Mouse (Mus musculus): ENCODE results near the gene Ell3. TPM values are rescaled to one million over a fixed set of nuclear protein-coding genes. Genes with fewer than 3 reads are reported as not detected.
A peak's percentile ranks its signal among the peaks of the same experiment; 100 is the strongest.

Gene Ell3
- polyA plus RNA-seq, 1 experiment from 2014 or later = 1.00 TPM

- no peak for ATAC-seq (replicated peaks; ENCODE audit: insufficient number of reproducible peaks, insufficient read depth, low FRiP score, low read depth)
- Histone ChIP-seq H3K9ac (no peak overlapping the region), H3K36me3 (peaks cover under 1% of the 10 kb centered on the region), H3K9me3 (replicated peaks) (no peaks in the 10 kb centered on the region), H3K4me1 (replicated peaks) (peaks cover 33% of the 10 kb centered on the region), H3K27me3 (0 out of 2 replicates have a peak, but pooled peaks cover under 1% of the 10 kb centered on the region), H3K27ac (no peak overlapping the region), H3K4me3 (no peak overlapping the region), H3K4me2 (no peak overlapping the region)
- 75% methylated on average over 4 of the region's 4 CpGs for WGBS
Observed at GRCm38 (mm10) chr2:121446506-121446905, 2.4 kb upstream of the Ell3 start.

DNA sequence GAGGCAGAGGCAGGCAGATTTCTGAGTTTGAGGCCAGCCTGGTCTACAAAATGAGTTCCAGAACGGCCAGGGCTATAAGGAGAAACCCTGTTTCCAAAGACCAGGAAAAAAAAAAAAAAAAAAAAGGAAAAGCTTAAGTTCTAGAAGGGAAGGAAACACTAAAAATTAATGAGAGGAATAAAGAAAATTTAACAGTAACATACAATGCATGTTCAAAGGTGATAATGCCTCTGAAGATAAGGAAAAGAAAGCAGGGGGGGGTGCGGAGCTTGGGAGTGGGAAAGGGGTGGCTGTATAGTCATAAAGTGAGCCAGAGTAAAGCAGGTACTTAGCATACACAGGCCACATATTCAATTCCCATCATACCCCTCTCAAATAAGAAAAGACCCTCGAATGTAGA is 1.0 kb upstream of the Ell3 start:
- no peak for ATAC-seq (replicated peaks; ENCODE audit: insufficient number of reproducible peaks, insufficient read depth, low FRiP score, low read depth)
- no peaks in the 10 kb centered on the region for H3K9me3 ChIP-seq (replicated peaks)
- no peak overlapping the region for H3K4me2 ChIP-seq
- H3K4me3 ChIP-seq = no peak overlapping the region
- no peaks in the 10 kb centered on the region for H3K36me3 ChIP-seq
- H3K4me1 ChIP-seq (replicated peaks) = peaks cover 21% of the 10 kb centered on the region
- H3K27me3 ChIP-seq = 0 out of 2 replicates have a peak, but pooled peaks cover 4% of the 10 kb centered on the region
- H3K9ac ChIP-seq = no peak overlapping the region
- WGBS = 82% methylated on average over 3 of the region's 3 CpGs
- no peak overlapping the region for H3K27ac ChIP-seq

GRCm38 (mm10) chr2:121443068-121443349 is 1.1 kb downstream of the Ell3 start:
- no peaks in the 10 kb centered on the region for H3K9me3 ChIP-seq (replicated peaks)
- no peak for ATAC-seq (replicated peaks; ENCODE audit: insufficient number of reproducible peaks, insufficient read depth, low FRiP score, low read depth)
- H3K36me3 ChIP-seq = peaks cover 14% of the 10 kb centered on the region
- peak overlapping the region; percentile 57 for H3K9ac ChIP-seq
- 12% methylated on average over 8 of the region's 8 CpGs for WGBS
- 0 out of 2 replicates have a peak, but pooled peaks cover 4% of the 10 kb centered on the region for H3K27me3 ChIP-seq
- no peak overlapping the region for H3K27ac ChIP-seq
- peaks cover 20% of the 10 kb centered on the region for H3K4me1 ChIP-seq (replicated peaks)
- peak overlapping the region; percentile 87 for H3K4me2 ChIP-seq
- peak overlapping the region; percentile 53 for H3K4me3 ChIP-seq

- 0 out of 2 replicates have a peak, but pooled peaks cover 4% of the 10 kb centered on the region for H3K27me3 ChIP-seq
- no peak overlapping the region for H3K27ac ChIP-seq
- peak overlapping the region; percentile 53 for H3K4me3 ChIP-seq
- H3K36me3 ChIP-seq = peaks cover 20% of the 10 kb centered on the region
- no peaks in the 10 kb centered on the region for H3K9me3 ChIP-seq (replicated peaks)
- H3K4me2 ChIP-seq = peak overlapping the region; percentile 87
- H3K4me1 ChIP-seq (replicated peaks) = peaks cover 16% of the 10 kb centered on the region
- H3K9ac ChIP-seq = peak overlapping the region; percentile 57
- peak; percentile 71 for ATAC-seq (replicated peaks; ENCODE audit: insufficient number of reproducible peaks, insufficient read depth, low FRiP score, low read depth)
- 2% methylated on average over 29 of the region's 30 CpGs for WGBS
Observed at GRCm38 (mm10) chr2:121442259-121443067, 1.6 kb downstream of the Ell3 start.

DNA sequence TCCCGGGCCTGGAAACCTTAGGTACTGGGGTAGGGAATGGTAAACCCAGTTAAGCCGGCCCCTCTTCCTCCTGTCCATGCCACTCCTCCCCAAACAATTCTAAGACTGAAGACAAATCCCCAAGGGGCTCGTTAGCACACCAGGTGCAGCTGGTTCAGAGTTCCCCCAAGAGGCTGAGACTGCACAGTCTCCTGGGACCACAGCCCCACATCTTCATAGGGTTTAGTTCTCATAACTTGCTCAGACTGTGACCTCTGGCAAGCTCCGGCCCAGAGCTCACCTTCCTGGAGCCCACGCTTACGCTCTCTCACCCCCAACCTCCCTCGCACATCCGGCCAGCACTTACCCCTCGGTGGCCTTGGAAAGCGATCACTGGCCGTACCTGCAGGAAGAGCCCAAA is 2.3 kb downstream of the Ell3 start:
- no peak for ATAC-seq (replicated peaks; ENCODE audit: insufficient number of reproducible peaks, insufficient read depth, low FRiP score, low read depth)
- WGBS = 6% methylated on average over 11 of the region's 11 CpGs
- peak overlapping the region; percentile 87 for H3K4me2 ChIP-seq

DNA sequence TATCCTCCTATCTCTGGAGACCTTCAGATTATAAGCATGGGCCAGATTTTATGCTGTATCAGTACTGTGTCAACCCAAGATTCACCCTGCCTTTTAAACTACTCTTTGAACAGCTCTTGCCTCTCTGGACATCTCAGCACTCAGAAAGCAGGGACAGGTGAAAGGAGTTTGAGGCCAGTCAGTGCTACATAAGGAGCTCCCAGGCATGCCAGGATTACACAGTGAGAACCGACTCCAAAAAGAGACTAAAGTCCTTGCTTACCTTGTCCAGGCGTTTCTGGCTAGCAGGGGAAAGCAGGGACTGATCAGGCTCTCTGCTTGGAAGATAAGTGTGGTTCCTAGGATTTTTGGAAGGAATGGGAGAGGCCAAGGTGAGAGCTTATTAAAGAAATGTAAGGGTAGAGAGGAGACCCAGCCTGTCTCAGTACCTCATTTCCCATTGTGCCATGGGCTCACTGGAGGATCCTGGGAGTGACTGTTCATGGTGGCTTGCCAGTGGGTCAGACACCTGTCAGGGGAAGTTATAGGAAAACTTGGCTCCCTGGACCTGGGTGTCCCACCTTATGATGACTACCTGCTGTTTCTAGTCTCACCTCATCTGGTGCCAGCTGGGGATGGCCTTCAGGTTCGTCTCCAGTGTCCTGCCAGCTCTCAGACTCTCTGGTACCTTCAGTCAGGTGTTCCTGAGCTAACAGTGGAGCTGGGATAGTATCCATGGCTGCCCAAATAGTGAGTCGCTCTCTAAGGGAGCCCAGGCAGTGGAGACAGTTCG is 3.1 kb downstream of the Ell3 start:
- no peak overlapping the region for H3K27ac ChIP-seq
- H3K4me2 ChIP-seq = 0 out of 2 replicates have a peak overlapping the region, but pooled peaks have one; percentile 87
- H3K9ac ChIP-seq = no peak overlapping the region
- no peak for ATAC-seq (replicated peaks; ENCODE audit: insufficient number of reproducible peaks, insufficient read depth, low FRiP score, low read depth)
- H3K4me1 ChIP-seq (replicated peaks) = peaks cover 16% of the 10 kb centered on the region
- H3K36me3 ChIP-seq = peaks cover 33% of the 10 kb centered on the region
- no peaks in the 10 kb centered on the region for H3K9me3 ChIP-seq (replicated peaks)
- 0 out of 2 replicates have a peak, but pooled peaks cover 4% of the 10 kb centered on the region for H3K27me3 ChIP-seq
- whole genome bisulfite sequencing = 50% methylated on average over 5 of the region's 5 CpGs
- no peak overlapping the region for H3K4me3 ChIP-seq

More for the DNA sequence above, 2.3 kb downstream of the Ell3 start:
- Histone ChIP-seq H3K4me3 (peak overlapping the region; percentile 53), H3K9me3 (replicated peaks) (no peaks in the 10 kb centered on the region), H3K27me3 (0 out of 2 replicates have a peak, but pooled peaks cover 4% of the 10 kb centered on the region), H3K4me1 (replicated peaks) (peaks cover 16% of the 10 kb centered on the region), H3K9ac (peak overlapping the region; percentile 57), H3K36me3 (peaks cover 26% of the 10 kb centered on the region), H3K27ac (no peak overlapping the region)

DNA sequence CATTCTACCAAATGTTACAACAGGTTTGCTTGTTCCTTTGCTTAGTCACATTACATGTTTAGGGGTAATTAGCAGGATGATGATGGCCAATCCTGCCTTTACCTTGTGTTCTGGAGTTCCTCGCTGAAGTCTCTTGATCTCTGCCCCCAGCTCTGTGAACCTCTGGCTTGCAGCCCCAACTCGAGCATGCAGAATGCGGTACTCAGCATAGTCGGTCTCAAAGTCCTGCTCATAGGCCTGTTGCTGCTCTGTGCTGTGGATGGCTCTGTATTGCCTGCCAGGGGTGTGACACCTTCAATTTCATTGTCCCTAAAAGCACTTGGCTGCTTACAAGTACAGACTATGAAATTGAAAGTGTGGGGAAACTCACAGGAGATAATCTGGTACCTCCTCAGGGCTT is 4.3 kb downstream of the Ell3 start:
- H3K27ac ChIP-seq = no peak overlapping the region
- no peak overlapping the region for H3K9ac ChIP-seq
- H3K27me3 ChIP-seq = 0 out of 2 replicates have a peak, but pooled peaks cover 4% of the 10 kb centered on the region
- H3K4me3 ChIP-seq = no peak overlapping the region
- peaks cover 16% of the 10 kb centered on the region for H3K4me1 ChIP-seq (replicated peaks)
- no peaks in the 10 kb centered on the region for H3K9me3 ChIP-seq (replicated peaks)
- H3K36me3 ChIP-seq = peaks cover 45% of the 10 kb centered on the region
- WGBS = 64% methylated on average over 4 of the region's 4 CpGs
- ATAC-seq (replicated peaks; ENCODE audit: insufficient number of reproducible peaks, insufficient read depth, low FRiP score, low read depth) = no peak
- no peak overlapping the region for H3K4me2 ChIP-seq

- Histone ChIP-seq H3K4me2 (no peak overlapping the region), H3K9me3 (replicated peaks) (no peaks in the 10 kb centered on the region), H3K36me3 (peaks cover 92% of the 10 kb centered on the region), H3K4me1 (replicated peaks) (no peaks in the 10 kb centered on the region), H3K9ac (no peak overlapping the region), H3K27ac (no peak overlapping the region), H3K4me3 (no peak overlapping the region), H3K27me3 (no peaks in the 10 kb centered on the region)
- 92% methylated on average over 1 of the region's 1 CpGs for WGBS
- no peak for ATAC-seq (replicated peaks; ENCODE audit: insufficient number of reproducible peaks, insufficient read depth, low FRiP score, low read depth)
Observed at GRCm38 (mm10) chr2:121434854-121435253, 9.2 kb downstream of the Ell3 start.

- no peak for ATAC-seq (replicated peaks; ENCODE audit: insufficient number of reproducible peaks, insufficient read depth, low FRiP score, low read depth)
- WGBS = 91% methylated on average over 2 of the region's 2 CpGs
- no peak overlapping the region for H3K4me2 ChIP-seq
- no peak overlapping the region for H3K4me3 ChIP-seq
- no peak overlapping the region for H3K9ac ChIP-seq
- H3K9me3 ChIP-seq (replicated peaks) = no peaks in the 10 kb centered on the region
- no peaks in the 10 kb centered on the region for H3K27me3 ChIP-seq
- H3K4me1 ChIP-seq (replicated peaks) = no peaks in the 10 kb centered on the region
- H3K27ac ChIP-seq = no peak overlapping the region
- peaks cover 89% of the 10 kb centered on the region for H3K36me3 ChIP-seq
Observed at GRCm38 (mm10) chr2:121425890-121426289, 18.2 kb downstream of the Ell3 start.

- Histone ChIP-seq H3K9me3 (replicated peaks) (no peaks in the 10 kb centered on the region), H3K27ac (no peak overlapping the region), H3K9ac (no peak overlapping the region), H3K4me3 (no peak overlapping the region), H3K4me2 (no peak overlapping the region), H3K27me3 (no peaks in the 10 kb centered on the region), H3K4me1 (replicated peaks) (0 out of 2 replicates have a peak, but pooled peaks cover 2% of the 10 kb centered on the region), H3K36me3 (peaks cover 77% of the 10 kb centered on the region)
- 86% methylated on average over 2 of the region's 2 CpGs for WGBS
- ATAC-seq (replicated peaks; ENCODE audit: insufficient number of reproducible peaks, insufficient read depth, low FRiP score, low read depth) = no peak
Observed at GRCm38 (mm10) chr2:121423166-121423565, 20.9 kb downstream of the Ell3 start.

DNA sequence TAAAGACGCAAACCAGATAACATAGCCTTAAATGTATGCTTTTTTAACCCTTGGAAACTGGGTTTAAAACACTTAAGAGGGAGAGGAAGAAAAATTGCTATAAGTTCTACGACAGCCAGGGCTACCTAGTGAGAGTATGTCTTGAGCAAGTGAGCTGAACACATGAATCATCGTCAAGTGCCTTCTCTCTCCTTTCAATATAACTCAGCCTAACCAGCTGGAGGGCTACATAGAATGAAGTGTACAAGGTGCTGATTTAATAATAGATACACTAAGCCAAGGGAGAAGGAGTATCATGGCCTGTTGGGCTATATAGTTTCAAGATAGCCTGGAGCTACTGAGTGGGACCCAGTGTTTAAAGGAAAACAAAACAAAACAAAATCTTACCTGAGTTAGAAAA is 25.6 kb downstream of the Ell3 start:
- Histone ChIP-seq H3K27me3 (no peaks in the 10 kb centered on the region), H3K9me3 (replicated peaks) (no peaks in the 10 kb centered on the region), H3K4me3 (no peak overlapping the region), H3K4me1 (replicated peaks) (peaks cover 17% of the 10 kb centered on the region), H3K9ac (no peak overlapping the region), H3K4me2 (no peak overlapping the region), H3K36me3 (peaks cover 41% of the 10 kb centered on the region), H3K27ac (no peak overlapping the region)
- 75% methylated on average over 3 of the region's 3 CpGs for WGBS
- no peak for ATAC-seq (replicated peaks; ENCODE audit: insufficient number of reproducible peaks, insufficient read depth, low FRiP score, low read depth)
